Mouse (Mus musculus): ENCODE measurements around the gene Scn3b. TPM values are rescaled to one million over a fixed set of nuclear protein-coding genes. Genes with fewer than 3 reads are reported as not detected.
A peak's percentile ranks its signal among the peaks of the same experiment; 100 is the strongest.

Gene Scn3b
- 34.4 and 35.1 TPM in 2 replicates for polyA plus RNA-seq (2016; fragmentation: Nextera tagmentation; extraction: Ambion mirVana)

GRCm38 (mm10) chr9:40269103-40269861 lies at the start of gene Scn3b:
TSS of gene Scn3b (plus strand) at chr9:40269217.
- H3K4me3 ChIP-seq, result peak within 1 kb of the TSS; percentile 50
- under 1% methylated on average over 42 of the region's 42 CpGs for WGBS
- peak; percentile 93 for ATAC-seq (ENCODE audit: low FRiP score, low read depth)

GRCm38 (mm10) chr9:40224289-40224688 lies 44.7 kb upstream of the Scn3b start:
- no peak for ATAC-seq (ENCODE audit: low FRiP score, low read depth)
- WGBS, result 74% methylated on average over 4 of the region's 4 CpGs
- Histone ChIP-seq H3K27me3 (no peaks in the 10 kb centered on the region; the same call in 1 of the 2 replicates), H3K4me2 (replicated peaks) (no peak overlapping the region), H3K9me3 (no peaks in the 10 kb centered on the region), H3K36me3 (no peaks in the 10 kb centered on the region), H3K4me1 (peaks cover 4% of the 10 kb centered on the region; the same call in 1 of the 2 replicates), H3K27ac (replicated peaks) (no peak overlapping the region), H3K4me3 (no peak overlapping the region), H3K9ac (replicated peaks) (no peak overlapping the region)

More at GRCm38 (mm10) chr9:40269103-40269861, at the start of gene Scn3b:
- H3K9ac ChIP-seq (replicated peaks), result peak within 1 kb of the TSS; percentile 56
- peaks cover 17% of the 10 kb centered on the region for H3K27me3 ChIP-seq
- H3K27ac ChIP-seq (replicated peaks), result peak within 1 kb of the TSS; percentile 56
- peaks cover 25% of the 10 kb centered on the region for H3K4me1 ChIP-seq
- no peaks in the 10 kb centered on the region for H3K9me3 ChIP-seq
- no peaks in the 10 kb centered on the region for H3K36me3 ChIP-seq
- H3K4me2 ChIP-seq (replicated peaks), result peak within 1 kb of the TSS; percentile 77

GRCm38 (mm10) chr9:40227874-40228789 lies 40.9 kb upstream of the Scn3b start:
- Histone ChIP-seq H3K9me3 (0 out of 2 replicates have a peak, but pooled peaks cover 3% of the 10 kb centered on the region), H3K27me3 (no peaks in the 10 kb centered on the region; the same call in 1 of the 2 replicates), H3K27ac (replicated peaks) (no peak overlapping the region), H3K4me2 (replicated peaks) (no peak overlapping the region), H3K36me3 (no peaks in the 10 kb centered on the region), H3K9ac (replicated peaks) (no peak overlapping the region), H3K4me3 (no peak overlapping the region), H3K4me1 (peaks cover 4% of the 10 kb centered on the region; the same call in 1 of the 2 replicates)
- 74% methylated on average over 10 of the region's 10 CpGs for WGBS
- peak; percentile 85 for ATAC-seq (ENCODE audit: low FRiP score, low read depth)

- no peaks in the 10 kb centered on the region for H3K36me3 ChIP-seq
- H3K9ac ChIP-seq (replicated peaks), result no peak overlapping the region
- no peak overlapping the region for H3K27ac ChIP-seq (replicated peaks)
- H3K4me1 ChIP-seq, result peaks cover 4% of the 10 kb centered on the region; the same call in 1 of the 2 replicates
- H3K9me3 ChIP-seq, result 0 out of 2 replicates have a peak, but pooled peaks cover 3% of the 10 kb centered on the region
- H3K4me2 ChIP-seq (replicated peaks), result no peak overlapping the region
- no peaks in the 10 kb centered on the region; the same call in 1 of the 2 replicates for H3K27me3 ChIP-seq
- 42% methylated on average over 6 of the region's 6 CpGs for whole genome bisulfite sequencing
- peak; percentile 50; the same call in 1 of the 2 replicates for ATAC-seq (ENCODE audit: low FRiP score, low read depth)
- H3K4me3 ChIP-seq, result no peak overlapping the region
Measured at GRCm38 (mm10) chr9:40228804-40229331, 40.1 kb upstream of the Scn3b start.

- Histone ChIP-seq H3K4me3 (no peak overlapping the region), H3K27me3 (no peaks in the 10 kb centered on the region; the same call in 1 of the 2 replicates), H3K27ac (replicated peaks) (no peak overlapping the region), H3K9ac (replicated peaks) (no peak overlapping the region), H3K9me3 (0 out of 2 replicates have a peak, but pooled peaks cover 3% of the 10 kb centered on the region), H3K36me3 (no peaks in the 10 kb centered on the region), H3K4me2 (replicated peaks) (no peak overlapping the region), H3K4me1 (peaks cover 4% of the 10 kb centered on the region; the same call in 1 of the 2 replicates)
- 62% methylated on average over 5 of the region's 5 CpGs for WGBS
- ATAC-seq (ENCODE audit: low FRiP score, low read depth), result peak; percentile 50; the same call in 1 of the 2 replicates
Measured at GRCm38 (mm10) chr9:40229479-40229878, 39.5 kb upstream of the Scn3b start.

- no peaks in the 10 kb centered on the region for H3K36me3 ChIP-seq
- H3K27ac ChIP-seq (replicated peaks), result no peak overlapping the region
- no peaks in the 10 kb centered on the region; the same call in 1 of the 2 replicates for H3K27me3 ChIP-seq
- ATAC-seq (ENCODE audit: low FRiP score, low read depth), result no peak
- WGBS, result 78% methylated on average over 3 of the region's 3 CpGs
- H3K4me1 ChIP-seq, result peaks cover 4% of the 10 kb centered on the region; the same call in 1 of the 2 replicates
- 0 out of 2 replicates have a peak, but pooled peaks cover 3% of the 10 kb centered on the region for H3K9me3 ChIP-seq
- no peak overlapping the region for H3K4me3 ChIP-seq
- H3K4me2 ChIP-seq (replicated peaks), result no peak overlapping the region
- H3K9ac ChIP-seq (replicated peaks), result no peak overlapping the region
Measured at GRCm38 (mm10) chr9:40231019-40231418, 38.0 kb upstream of the Scn3b start.

GRCm38 (mm10) chr9:40234233-40235072 lies 34.6 kb upstream of the Scn3b start:
- Histone ChIP-seq H3K4me3 (no peak overlapping the region), H3K4me1 (no peaks in the 10 kb centered on the region), H3K9ac (replicated peaks) (no peak overlapping the region), H3K9me3 (0 out of 2 replicates have a peak, but pooled peaks cover 3% of the 10 kb centered on the region), H3K27me3 (no peaks in the 10 kb centered on the region), H3K36me3 (no peaks in the 10 kb centered on the region), H3K27ac (replicated peaks) (no peak overlapping the region), H3K4me2 (replicated peaks) (no peak overlapping the region)
- WGBS, result 55% methylated on average over 10 of the region's 10 CpGs
- peak; percentile 60; the same call in 1 of the 2 replicates for ATAC-seq (ENCODE audit: low FRiP score, low read depth)

- Histone ChIP-seq H3K27ac (replicated peaks) (no peak overlapping the region), H3K4me2 (replicated peaks) (no peak overlapping the region), H3K4me1 (no peaks in the 10 kb centered on the region), H3K9me3 (0 out of 2 replicates have a peak, but pooled peaks cover 3% of the 10 kb centered on the region), H3K4me3 (no peak overlapping the region), H3K36me3 (no peaks in the 10 kb centered on the region), H3K9ac (replicated peaks) (no peak overlapping the region), H3K27me3 (no peaks in the 10 kb centered on the region)
- WGBS, result 93% methylated on average over 7 of the region's 7 CpGs
- ATAC-seq (ENCODE audit: low FRiP score, low read depth), result no peak
Measured at GRCm38 (mm10) chr9:40235220-40235619, 33.8 kb upstream of the Scn3b start.

GRCm38 (mm10) chr9:40239749-40240148 lies 29.3 kb upstream of the Scn3b start:
- no peak for ATAC-seq (ENCODE audit: low FRiP score, low read depth)
- 12% methylated on average over 4 of the region's 4 CpGs for WGBS
- Histone ChIP-seq H3K27ac (replicated peaks) (no peak overlapping the region), H3K27me3 (no peaks in the 10 kb centered on the region; the same call in 1 of the 2 replicates), H3K4me2 (replicated peaks) (no peak overlapping the region), H3K4me3 (no peak overlapping the region), H3K9me3 (no peaks in the 10 kb centered on the region), H3K4me1 (peaks cover 13% of the 10 kb centered on the region), H3K9ac (replicated peaks) (no peak overlapping the region), H3K36me3 (no peaks in the 10 kb centered on the region)

- H3K4me3 ChIP-seq, result no peak overlapping the region
- WGBS, result 14% methylated on average over 5 of the region's 5 CpGs
- H3K36me3 ChIP-seq, result no peaks in the 10 kb centered on the region
- peaks cover 13% of the 10 kb centered on the region for H3K4me1 ChIP-seq
- no peaks in the 10 kb centered on the region; the same call in 1 of the 2 replicates for H3K27me3 ChIP-seq
- H3K27ac ChIP-seq (replicated peaks), result no peak overlapping the region
- no peak overlapping the region; the same call in 1 of the 2 replicates for H3K9ac ChIP-seq (replicated peaks)
- no peak for ATAC-seq (ENCODE audit: low FRiP score, low read depth)
- H3K9me3 ChIP-seq, result no peaks in the 10 kb centered on the region
- H3K4me2 ChIP-seq (replicated peaks), result no peak overlapping the region
Measured at GRCm38 (mm10) chr9:40240311-40240710, 28.7 kb upstream of the Scn3b start.

Data from midbrain, embryonic 12.5 days (tissue).